Mouse (Mus musculus) embryonic facial prominence, embryonic 15.5 days (tissue): ENCODE results near the gene Tex13c1. TPM values are rescaled to one million over a fixed set of nuclear protein-coding genes. Genes with fewer than 3 reads are reported as not detected.

Source experiments
- ATAC-seq: fragments of 200-750 bp; cut with Nextera tagmentation; 2 replicates; pipeline ENCODE4 v1.8.0; 2017; ENCODE audit warnings: low read depth, moderate TSS enrichment; ENCODE audit not compliant: insufficient number of reproducible peaks, low FRiP score, low TSS enrichment
- H3K27ac ChIP-seq: fragments of 300-500 bp; sonication (generic); replicated peaks from 2 replicates; pipeline ENCODE4 v1.5.1; 2015; ENCODE audit warnings: mild to moderate bottlenecking, inconsistent platforms
- H3K27me3 ChIP-seq: fragments of 300-500 bp; sonication (generic); 2 replicates; pipeline ENCODE4 v1.6.1; 2015; ENCODE audit warnings: inconsistent platforms
- H3K36me3 ChIP-seq: fragments of 300-500 bp; sonication (generic); 2 replicates; pipeline ENCODE4 v1.6.1; 2015; ENCODE audit warnings: mild to moderate bottlenecking, inconsistent platforms
- H3K4me1 ChIP-seq: fragments of 300-500 bp; sonication (generic); 2 replicates; pipeline ENCODE4 v1.6.1; 2015; ENCODE audit warnings: inconsistent platforms
- H3K4me2 ChIP-seq: fragments of 300-500 bp; sonication (generic); replicated peaks from 2 replicates; pipeline ENCODE4 v1.6.1; 2015; ENCODE audit warnings: mild to moderate bottlenecking, inconsistent platforms
- H3K4me3 ChIP-seq: fragments of 300-500 bp; sonication (generic); replicated peaks from 2 replicates; pipeline ENCODE4 v1.5.1; 2015; ENCODE audit warnings: mild to moderate bottlenecking, inconsistent platforms
- H3K9ac ChIP-seq: fragments of 300-500 bp; sonication (generic); 2 replicates; pipeline ENCODE4 v1.6.1; 2015; ENCODE audit warnings: inconsistent platforms
- H3K9me3 ChIP-seq: fragments of 300-500 bp; sonication (generic); replicated peaks from 2 replicates; pipeline ENCODE4 v1.6.1; 2016; ENCODE audit warnings: inconsistent platforms
- WGBS: fragments of 180-500 bp; shearing (Covaris S2); methylation state at CpG from one replicate; pipeline ENCODE4 v1.1.7; 2015; 5-methylcytosine and 5-hydroxymethylcytosine counted together
- polyA plus RNA-seq: library from polyadenylated mRNA; unstranded; fragments of >200 nt; fragmentation: Nextera tagmentation; extraction: Ambion mirVana; gene quantifications from 2 replicates; pipeline ENCODE4 v1.2.1, GENCODE M21; 2015

Gene Tex13c1
- not detected in 2 replicates for polyA plus RNA-seq

GRCm38 (mm10) chrX:43590860-43591259, at the start of gene Tex13c1:
Gene Tex13c1, plus strand, starts transcription at chrX:43591160.
- Histone ChIP-seq H3K4me3 (no peak within 1 kb of the TSS), H3K27me3 (no peaks in the 10 kb centered on the region), H3K4me1 (no peaks in the 10 kb centered on the region), H3K36me3 (no peaks in the 10 kb centered on the region), H3K27ac (no peak within 1 kb of the TSS), H3K9me3 (no peaks in the 10 kb centered on the region), H3K4me2 (no peak within 1 kb of the TSS), H3K9ac (no peak within 1 kb of the TSS)
- ATAC-seq, result no peak
- 67% methylated on average over 3 of the region's 3 CpGs for WGBS

Other genes with a start within 250 kb of the Tex13c1 start
- gene Tenm1, start 162.0 kb upstream of the Tex13c1 start, polyA plus RNA-seq, result 1.8 and 1.9 TPM in 2 replicates